Mouse (Mus musculus) inflammation-experienced regulatory T-cells, adult 6 months (primary cell): ENCODE measurements at regions not wholly inside any gene's neighbourhood (a gene's known extent, or its start where the extent isn't known, plus 50 kb on each side); places are given as distances from the start of the nearest gene placed in this dataset.
"Not testable (repeated sequence)": the region's sequence is repeated elsewhere in the genome, so short reads cannot be mapped to it uniquely, and the experiment has no call there.

Source experiments
- ATAC-seq: one replicate; pipeline ENCODE4 v1.8.0; 2017

DNA sequence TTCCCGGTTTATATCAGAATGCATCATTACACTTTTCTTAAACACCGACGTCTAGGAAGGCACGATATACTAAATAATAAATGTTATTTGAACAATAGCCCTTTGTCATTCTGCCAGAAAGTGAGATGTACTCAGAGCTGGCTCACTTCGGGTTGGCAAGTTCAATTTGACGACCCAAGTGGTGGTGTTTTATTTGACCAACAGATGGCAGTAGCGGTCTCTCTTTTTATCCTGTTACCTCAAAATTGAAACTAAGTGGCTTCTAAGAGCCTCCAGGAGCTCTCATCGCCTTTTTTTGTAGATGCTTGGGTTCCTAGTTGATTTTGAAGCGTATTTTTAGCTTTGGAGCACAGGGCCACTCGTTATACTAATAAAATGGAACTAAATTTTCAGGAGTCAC lies 66.7 kb upstream of the Chmp2b start:
- ATAC-seq = peak; percentile 91

DNA sequence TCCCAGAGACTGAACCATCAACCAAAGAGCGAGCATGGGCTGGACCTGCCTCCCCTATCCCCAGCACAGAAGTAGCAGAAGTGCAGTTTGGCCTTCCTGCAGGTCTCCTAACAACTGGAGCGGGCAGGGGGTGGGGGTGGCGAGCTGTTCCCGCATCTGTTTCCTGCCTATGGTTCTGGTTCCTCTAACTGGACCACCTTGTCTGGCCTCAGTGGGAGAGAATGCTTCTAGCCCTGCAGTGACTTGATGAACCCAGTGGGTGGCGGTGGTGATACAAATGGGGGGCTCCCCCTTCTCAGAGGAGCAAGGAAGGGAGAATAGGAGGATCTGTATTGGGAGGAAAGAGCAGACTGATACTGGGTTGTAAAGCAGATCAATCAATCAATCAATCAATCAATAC lies 69.2 kb upstream of the Chmp2b start:
- ATAC-seq = no peak

DNA sequence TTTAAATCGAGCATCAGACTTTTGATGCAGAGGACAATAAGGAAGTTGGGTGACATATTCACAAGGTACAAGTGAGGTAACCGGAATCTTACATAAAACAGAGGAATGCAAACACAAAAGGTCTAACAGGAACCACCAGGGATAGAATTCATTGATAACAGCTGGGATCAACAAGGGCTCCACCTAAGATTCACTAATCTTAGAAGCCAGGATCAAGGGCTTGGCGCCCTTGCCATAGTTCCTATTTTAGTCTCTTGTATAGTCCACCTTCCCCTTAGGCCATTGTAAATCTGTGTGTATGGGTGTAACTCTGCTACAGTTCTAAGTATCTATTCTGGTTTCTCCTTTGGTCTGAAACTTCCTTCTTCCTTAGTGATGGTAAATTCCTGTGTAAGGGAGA lies 84.2 kb upstream of the Chmp2b start:
- ATAC-seq = not testable (repeated sequence)

DNA sequence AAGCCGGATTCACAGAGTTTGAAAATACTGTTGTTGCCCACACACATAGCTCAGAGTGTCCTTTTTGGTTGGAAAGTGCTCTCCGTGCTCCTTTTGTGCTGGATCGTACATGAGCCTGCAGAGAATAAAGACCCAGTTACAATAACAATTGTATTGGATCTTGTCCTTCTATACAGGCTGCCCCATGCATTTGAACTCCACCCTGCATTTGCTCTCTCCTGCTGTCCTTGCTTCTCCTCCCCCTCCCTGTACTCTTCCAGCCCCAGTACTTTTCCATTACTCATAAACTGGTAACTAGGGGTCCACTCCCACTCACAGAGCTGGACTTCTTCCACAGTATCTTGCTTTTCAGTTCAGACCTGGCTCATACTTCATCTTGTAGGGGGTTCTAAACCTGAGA lies 86.5 kb upstream of the Chmp2b start:
- no peak for ATAC-seq

DNA sequence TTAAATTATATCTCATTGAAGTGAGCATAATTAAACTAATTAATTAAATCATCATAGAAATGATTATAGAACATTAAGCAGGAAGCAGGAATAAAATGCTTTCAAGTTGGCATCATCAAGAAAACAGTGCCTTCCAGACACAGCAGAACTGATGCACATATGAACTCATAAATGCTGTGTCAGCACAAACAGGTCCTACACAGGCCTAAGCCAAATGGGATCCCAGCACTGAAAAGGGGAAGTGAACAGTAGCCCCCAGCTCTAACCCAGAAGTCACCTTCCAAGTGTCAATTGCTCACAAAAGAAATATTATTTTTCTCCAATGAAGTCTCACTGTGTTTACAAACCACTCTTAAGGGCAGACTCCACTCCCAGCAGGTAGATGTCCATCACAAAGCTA lies 93.0 kb upstream of the Chmp2b start:
- ATAC-seq = no peak

DNA sequence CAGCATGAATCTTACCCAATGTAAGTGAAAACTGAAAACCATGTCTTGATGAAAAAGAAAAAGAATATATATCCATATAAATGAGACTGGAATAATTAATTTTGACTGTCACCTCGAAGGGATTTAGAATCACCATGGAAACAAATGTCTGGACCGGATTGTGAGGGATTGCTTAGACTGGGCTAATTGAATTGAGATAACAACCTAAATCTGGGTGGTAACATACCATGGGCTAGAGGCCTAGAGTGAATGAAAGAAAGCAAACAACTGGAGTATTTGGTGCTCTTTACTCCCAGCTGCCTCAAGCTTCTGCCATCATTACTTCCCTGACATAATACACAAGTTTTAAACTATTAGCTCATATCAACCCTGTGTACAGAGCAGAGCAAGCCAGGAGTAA lies 95.3 kb upstream of the Chmp2b start:
- no peak for ATAC-seq

DNA sequence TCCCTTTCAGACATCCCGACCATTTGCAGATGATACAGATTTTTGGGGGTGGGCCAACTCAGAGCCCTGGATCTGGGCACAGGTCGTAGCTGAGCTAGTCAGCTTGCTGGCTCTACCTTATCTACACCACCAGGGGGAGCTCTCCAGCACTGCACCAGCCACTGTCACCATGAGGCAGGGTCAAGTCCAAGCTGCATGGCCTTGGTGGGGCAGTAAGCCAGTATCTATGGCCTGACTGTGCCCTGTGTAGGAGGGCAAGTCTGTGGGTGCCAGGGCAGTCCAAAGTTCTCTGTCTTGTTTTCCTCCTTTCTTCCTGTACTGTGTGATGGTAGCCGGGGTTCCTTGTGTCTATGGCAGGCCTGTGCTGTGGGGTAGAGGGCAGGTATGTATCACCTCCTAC lies 102.3 kb upstream of the Chmp2b start:
- ATAC-seq = peak; percentile 32

DNA sequence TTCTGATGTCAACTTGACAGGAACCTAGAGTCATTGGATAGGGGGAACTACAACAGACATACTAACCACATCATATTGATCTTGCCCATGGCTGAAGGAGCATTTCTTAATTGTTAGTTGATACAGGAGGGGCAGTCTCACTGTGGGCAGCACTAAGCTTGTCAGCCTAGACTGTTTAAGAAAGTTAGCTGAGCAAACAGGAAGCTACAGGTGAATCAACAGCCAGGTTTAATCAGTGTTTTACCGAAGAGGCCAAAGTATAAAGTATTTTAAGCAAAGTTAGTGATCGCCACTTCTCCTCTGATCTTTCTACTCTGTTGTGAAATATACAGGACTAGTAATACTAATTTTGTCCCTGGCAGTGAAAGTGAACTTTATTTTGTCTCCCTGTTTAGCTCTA lies 109.6 kb upstream of the Chmp2b start:
- no peak for ATAC-seq

DNA sequence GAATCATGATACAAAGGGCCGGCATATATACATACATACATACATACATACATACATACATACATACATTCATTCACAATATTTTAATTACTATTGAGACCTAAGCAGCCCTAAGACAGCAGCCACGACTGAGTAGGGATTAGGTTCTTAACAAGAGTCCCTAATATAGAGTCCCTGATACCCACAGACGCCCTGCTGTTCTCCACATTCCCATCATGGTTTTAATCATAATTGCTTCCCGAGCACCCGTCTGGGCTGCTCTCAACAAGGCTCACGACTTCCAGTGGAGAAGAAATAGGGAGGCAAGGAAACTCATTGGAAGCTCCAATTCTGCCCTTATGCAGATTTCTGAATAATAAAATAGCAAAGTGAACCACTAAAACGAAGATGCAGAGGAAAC lies 120.6 kb upstream of the Chmp2b start:
- ATAC-seq = no peak

DNA sequence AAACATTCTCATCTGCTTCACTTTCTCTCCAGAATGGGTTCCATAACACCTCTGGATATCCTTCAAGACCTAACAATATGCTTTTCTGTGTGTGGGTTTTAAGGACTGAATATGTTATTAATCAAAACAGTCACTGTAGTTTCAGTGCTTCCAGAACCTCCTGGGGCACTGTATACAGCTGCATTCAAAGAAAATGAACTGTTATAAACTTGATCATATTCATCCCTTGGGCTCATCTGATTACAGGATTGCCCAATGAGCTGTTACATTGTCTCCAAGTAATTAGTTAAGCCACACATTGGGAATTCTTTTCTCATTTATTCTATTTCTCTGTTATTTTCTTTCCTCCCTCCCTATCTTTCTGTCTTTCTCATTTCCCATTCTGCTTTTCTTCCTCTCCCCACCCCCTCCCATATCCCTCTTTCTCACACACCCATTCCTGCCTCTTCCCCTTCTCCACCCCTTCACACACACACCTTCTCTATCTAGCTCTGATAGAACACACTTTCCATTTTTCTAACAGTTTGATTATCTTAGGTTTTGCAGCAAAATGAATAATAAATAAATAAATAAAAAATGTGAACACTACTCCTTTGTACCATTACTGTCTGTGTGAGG lies 121.3 kb upstream of the Chmp2b start:
- ATAC-seq = no peak

DNA sequence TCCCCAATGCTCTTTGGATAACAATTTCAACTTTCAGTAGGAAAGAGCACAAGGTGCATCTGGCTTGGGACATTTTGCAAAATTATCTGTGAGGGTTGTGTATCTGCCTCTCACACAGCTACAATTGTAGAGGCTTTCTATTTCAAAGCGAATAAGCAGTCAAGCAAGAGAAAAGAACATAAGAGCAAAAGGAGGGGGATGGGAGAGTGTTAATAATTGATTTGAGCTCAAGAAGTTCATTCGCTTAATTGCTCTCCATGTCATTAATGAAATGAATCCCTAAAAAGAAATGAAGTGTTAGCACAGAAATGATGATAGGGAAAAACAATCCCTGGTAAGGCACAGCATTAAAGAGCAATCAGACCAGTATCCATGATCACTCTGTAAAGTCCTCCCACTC lies 121.4 kb upstream of the Vgll3 start:
- no peak for ATAC-seq

DNA sequence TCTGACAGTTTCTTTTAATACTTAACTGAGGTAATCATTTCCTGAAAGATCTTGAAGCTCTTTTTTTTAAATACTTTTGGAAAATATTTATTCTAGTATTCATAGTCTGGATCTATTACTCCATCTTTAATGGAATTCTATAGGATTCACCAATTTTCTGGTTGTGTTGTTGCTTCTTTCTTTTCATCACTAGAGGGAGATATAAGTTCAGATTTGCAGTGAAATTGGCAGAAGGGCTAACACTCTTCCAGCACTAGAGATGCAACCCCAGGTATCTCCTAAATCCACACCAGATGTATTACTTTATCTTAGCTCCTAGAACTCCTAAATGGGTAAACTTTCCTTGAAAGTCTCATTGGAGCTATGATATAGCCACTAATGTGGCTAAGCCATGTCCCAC lies 99.4 kb upstream of the Vgll3 start:
- ATAC-seq = no peak

DNA sequence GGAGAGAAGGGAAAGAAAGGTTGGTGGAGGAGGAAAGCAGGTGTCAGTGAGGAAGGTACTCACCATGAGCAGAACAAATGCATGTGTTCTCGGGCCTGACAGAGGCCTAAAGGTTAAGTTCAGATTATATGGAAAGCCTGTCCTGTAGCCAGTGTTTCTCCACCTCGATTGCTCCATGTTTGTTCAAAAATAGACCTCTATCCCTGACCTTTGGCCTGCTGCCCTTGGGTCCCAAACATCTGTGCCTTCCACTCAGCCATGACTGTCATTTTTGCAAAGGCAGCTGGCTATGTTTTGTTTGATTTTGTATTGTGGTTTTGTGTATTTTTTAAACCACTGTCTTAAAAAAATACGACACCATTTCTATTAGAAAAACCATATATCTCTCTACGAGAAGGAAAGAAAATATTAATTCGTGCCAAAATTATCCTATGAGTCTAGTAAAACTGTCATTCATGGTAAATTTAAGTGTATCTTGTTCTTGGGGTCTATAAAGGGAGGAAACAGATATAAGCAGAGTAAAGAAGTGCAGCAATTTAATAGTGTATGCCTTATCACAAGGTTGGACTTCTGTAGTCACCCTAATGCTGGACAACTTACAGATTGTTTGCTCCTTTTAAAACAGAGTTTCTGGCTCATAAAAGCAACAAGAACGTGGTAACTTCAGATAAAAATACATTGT lies 96.1 kb upstream of the Vgll3 start:
- ATAC-seq = no peak

DNA sequence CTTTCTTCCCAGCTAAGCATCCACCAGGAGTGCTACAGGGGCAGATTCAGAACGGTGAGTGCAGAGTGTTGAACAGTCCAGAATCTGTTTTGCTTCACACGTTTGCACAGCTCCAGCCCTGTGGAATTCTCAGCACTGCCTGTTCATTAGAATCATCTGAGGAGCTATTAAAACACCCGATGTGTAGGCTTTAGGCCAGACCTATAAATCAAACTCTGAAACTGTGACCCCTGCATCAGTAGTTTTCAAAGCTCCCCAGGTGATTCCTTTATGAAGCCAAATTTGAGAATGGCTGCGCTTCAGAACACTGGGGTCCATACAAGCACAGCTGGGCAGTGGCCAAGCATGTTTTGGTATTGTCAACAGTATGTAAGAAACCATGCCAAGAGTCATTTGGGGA lies 94.1 kb upstream of the Vgll3 start:
- no peak for ATAC-seq

DNA sequence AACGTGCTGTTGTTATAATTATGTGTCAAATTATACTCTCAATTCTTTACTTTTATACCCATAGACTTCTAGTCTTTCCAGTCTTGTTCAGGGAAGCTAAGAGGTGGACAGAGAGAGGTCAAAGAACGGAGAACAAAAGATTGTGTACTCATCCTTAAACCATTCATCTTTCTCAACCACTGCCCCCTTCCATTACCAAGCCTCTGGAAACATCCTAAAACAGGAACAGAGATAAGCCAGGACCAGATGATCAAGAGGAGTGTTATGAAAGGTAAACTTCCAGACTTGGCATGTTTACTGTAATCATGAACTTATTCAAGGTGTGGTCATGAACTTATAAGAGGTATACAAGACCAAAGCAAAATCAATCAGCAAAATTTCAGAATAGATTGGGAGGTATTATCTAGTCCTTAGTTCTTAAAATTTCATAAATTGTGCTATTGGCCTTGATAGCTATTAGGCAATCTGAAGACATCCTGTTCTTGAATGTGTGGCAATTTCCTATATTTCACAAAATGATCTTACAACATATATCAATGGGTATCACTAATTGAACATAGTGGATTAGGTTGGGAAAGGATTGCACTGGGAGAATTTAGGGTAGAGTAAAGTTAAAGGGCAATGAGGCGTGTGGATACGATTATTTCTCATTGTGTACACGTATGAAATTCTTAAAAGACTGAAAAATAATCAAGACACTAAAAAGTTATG lies 89.3 kb upstream of the Vgll3 start:
- no peak for ATAC-seq

DNA sequence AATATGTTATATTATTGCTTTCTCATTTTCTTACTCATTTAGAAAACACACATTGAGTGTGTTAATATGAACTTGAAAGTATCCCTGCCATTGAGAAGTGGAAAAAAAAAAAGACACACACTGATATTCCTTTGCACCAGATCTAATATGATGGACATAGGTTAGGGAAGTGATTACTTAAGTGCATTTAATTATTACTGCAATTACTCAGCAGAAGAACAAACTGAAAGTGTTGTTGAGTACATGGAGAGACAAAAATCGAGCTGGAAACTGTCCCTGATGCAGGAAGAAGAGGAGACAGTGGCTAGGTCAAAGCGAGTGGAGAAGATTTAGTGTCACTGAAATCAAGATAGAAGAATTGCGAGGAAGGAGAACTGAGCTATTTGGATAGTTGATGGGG lies 88.8 kb upstream of the Vgll3 start:
- ATAC-seq = no peak

DNA sequence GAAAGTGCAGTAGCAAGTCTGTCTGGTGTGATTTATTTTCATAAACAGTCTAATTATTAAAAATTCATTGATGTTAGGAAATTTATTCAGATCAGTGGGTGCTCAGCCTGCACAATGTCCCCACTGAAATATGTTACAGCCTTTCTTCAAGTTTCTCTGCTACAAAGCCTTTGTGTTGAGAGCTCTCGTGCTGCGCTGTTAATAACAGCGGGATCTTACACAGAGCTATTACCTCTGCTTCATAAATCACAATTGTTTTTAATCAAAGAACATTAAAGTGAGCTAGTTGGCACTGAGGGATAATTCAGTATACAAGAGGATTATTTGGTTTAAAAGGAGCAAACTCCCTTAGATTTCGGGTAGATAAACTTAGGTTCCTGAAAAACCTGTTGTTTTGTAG lies 85.7 kb upstream of the Vgll3 start:
- ATAC-seq = no peak

DNA sequence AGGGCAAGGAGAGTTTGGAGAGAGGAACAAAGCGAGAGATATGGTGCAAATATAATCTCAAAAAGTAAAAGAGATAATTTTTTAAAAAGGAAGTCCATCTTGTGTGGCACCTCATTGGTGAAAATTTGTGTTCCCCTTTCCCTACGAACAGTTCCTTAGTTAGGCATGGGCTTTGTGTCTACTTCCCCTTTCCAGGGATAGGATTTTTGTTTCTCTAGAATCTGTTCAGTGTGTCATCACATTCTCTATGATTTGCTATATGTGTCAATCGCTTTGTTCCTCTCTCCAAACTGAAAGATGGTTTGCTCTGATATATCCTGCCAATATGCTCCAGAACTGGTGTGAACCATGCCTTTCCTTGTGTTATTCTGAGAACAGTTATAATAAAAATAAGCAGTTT lies 75.4 kb upstream of the Vgll3 start:
- ATAC-seq = no peak

DNA sequence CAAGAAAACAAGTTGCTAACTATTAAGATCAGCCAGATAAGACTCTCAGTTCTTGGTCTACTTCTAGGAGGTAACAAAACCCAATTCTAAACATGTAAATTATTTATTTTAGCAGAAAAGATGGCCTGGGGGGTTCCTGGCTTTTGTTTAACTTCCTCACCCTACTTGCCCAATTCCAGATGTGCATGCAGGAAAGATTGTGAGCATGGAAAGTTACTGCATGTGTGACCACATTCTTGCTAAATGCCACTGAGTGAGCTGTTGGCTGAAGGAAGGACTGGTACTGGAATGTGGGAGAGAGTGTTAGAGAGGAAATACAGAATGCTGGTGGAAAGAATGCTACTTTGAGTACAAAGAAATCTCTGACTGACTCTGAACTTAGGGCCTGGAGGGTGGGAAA lies 72.1 kb upstream of the Vgll3 start:
- ATAC-seq = no peak

DNA sequence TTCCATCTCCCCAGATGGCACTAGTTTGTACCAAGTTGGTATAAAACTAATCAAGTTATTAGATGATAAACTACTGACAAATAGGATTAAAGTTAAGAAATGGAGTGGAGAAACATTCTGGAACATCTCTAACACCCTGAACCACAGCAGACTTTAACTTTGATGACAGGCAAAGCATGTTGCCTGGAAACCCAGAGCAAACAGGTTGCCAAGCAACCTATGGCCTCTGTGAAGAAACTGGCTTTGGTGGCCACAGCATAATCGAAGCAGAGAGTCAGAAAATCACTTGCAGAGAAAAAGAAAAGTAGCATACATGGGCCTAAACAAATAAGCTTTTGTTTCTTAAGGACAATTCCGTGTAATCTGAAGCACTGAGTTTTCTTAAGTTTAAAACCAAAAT lies 59.4 kb upstream of the Vgll3 start:
- ATAC-seq = no peak
